Mouse (Mus musculus) neutrophil, adult 5-6 weeks (primary cell): Measurements from ENCODE around the gene Olfr782. TPM values are rescaled to one million over a fixed set of nuclear protein-coding genes. Genes with fewer than 3 reads are reported as not detected.
"Not testable (repeated sequence)": the region's sequence is repeated elsewhere in the genome, so short reads cannot be mapped to it uniquely, and the experiment has no call there.

ENCODE experiments used
- ATAC-seq: fragments of 151-379, 151-347 bp; 2 replicates; pipeline ENCODE4 v1.8.0; 2017; ENCODE audit warnings: mild to moderate bottlenecking, moderate TSS enrichment; ENCODE audit not compliant: insufficient number of reproducible peaks, poor library complexity, low FRiP score, severe bottlenecking; ENCODE audit errors: extremely low read depth
- total RNA-seq: library from RNA; stranded (forward); fragments of 200-1000 nt; gene quantifications from 2 replicates; pipeline ENCODE4 v1.2.3, GENCODE M21; 2017

Gene Olfr782
- not detected in 2 replicates for total RNA-seq

GRCm38 (mm10) chr10:129348550-129348949, at the start of gene Olfr782:
TSS of gene Olfr782 (plus strand) at chr10:129348850.
- no peak for ATAC-seq

GRCm38 (mm10) chr10:129312973-129313372, 35.7 kb upstream of the Olfr782 start:
- ATAC-seq = not testable (repeated sequence)

GRCm38 (mm10) chr10:129313521-129313920, 35.1 kb upstream of the Olfr782 start:
- not testable (repeated sequence) for ATAC-seq

GRCm38 (mm10) chr10:129317817-129318216, 30.8 kb upstream of the Olfr782 start, which contains the start of gene Olfr780:
TSS of gene Olfr780 (plus strand) at chr10:129318117.
- ATAC-seq = no peak

GRCm38 (mm10) chr10:129328554-129328953, 20.1 kb upstream of the Olfr782 start, which contains the start of gene Olfr781:
TSS of gene Olfr781 (plus strand) at chr10:129328854.
- ATAC-seq = no peak

- not testable (repeated sequence) for ATAC-seq
Observed at GRCm38 (mm10) chr10:129352475-129352874, 3.8 kb downstream of the Olfr782 start.

GRCm38 (mm10) chr10:129356496-129356895, 7.8 kb downstream of the Olfr782 start:
- not testable (repeated sequence) for ATAC-seq

- no peak for ATAC-seq
Observed at GRCm38 (mm10) chr10:129357307-129357706, 8.7 kb downstream of the Olfr782 start.

GRCm38 (mm10) chr10:129374051-129374450, 25.4 kb downstream of the Olfr782 start:
- not testable (repeated sequence) for ATAC-seq

- ATAC-seq = no peak
Observed at GRCm38 (mm10) chr10:129383783-129384182, 35.1 kb downstream of the Olfr782 start, which contains the start of gene Olfr784. TSS of gene Olfr784 (plus strand) at chr10:129384083.

GRCm38 (mm10) chr10:129400892-129401291, 52.2 kb downstream of the Olfr782 start:
- ATAC-seq = no peak

Other genes starting within 250 kb of the Olfr782 start
- gene Olfr768, start 249.5 kb upstream of the Olfr782 start, total RNA-seq = not detected in 2 replicates
- not detected in 2 replicates for gene Olfr769, start 231.0 kb upstream of the Olfr782 start, total RNA-seq
- not detected in 2 replicates for gene Olfr770, start 209.9 kb upstream of the Olfr782 start, total RNA-seq
- gene Olfr771, start 184.1 kb upstream of the Olfr782 start, total RNA-seq = not detected in 2 replicates
- not detected in 2 replicates for gene Olfr772, start 170.9 kb upstream of the Olfr782 start, total RNA-seq
- not detected in 2 replicates for gene Olfr773, start 161.4 kb upstream of the Olfr782 start, total RNA-seq
- gene Olfr774, start 112.6 kb upstream of the Olfr782 start, total RNA-seq = 0.93 TPM in 1 of 2 replicates, not detected in the other
- not detected in 2 replicates for gene Olfr775, start 100.4 kb upstream of the Olfr782 start, total RNA-seq
- gene Olfr776, start 89.7 kb upstream of the Olfr782 start, total RNA-seq = not detected in 2 replicates
- gene Olfr777, start 77.4 kb upstream of the Olfr782 start, total RNA-seq = not detected in 2 replicates
- gene Olfr780, start 30.7 kb upstream of the Olfr782 start, total RNA-seq = not detected in 2 replicates
- not detected in 2 replicates for gene Olfr781, start 20.0 kb upstream of the Olfr782 start, total RNA-seq
- gene Olfr784, start 35.2 kb downstream of the Olfr782 start, total RNA-seq = not detected in 2 replicates
- not detected in 2 replicates for gene Olfr785, start 56.6 kb downstream of the Olfr782 start, total RNA-seq
- gene Olfr786, start 78.5 kb downstream of the Olfr782 start, total RNA-seq = not detected in 2 replicates
- not detected in 2 replicates for gene Olfr787, start 113.0 kb downstream of the Olfr782 start, total RNA-seq
- gene Olfr788, start 122.1 kb downstream of the Olfr782 start, total RNA-seq = not detected in 2 replicates
- not detected in 2 replicates for gene Olfr789, start 135.9 kb downstream of the Olfr782 start, total RNA-seq
- gene Olfr790, start 149.6 kb downstream of the Olfr782 start, total RNA-seq = not detected in 2 replicates
- not detected in 2 replicates for gene Olfr791, start 172.9 kb downstream of the Olfr782 start, total RNA-seq
- gene Olfr792, start 190.3 kb downstream of the Olfr782 start, total RNA-seq = not detected in 2 replicates
- gene Olfr794, start 218.8 kb downstream of the Olfr782 start, total RNA-seq = 0.25 TPM in 1 of 2 replicates, not detected in the other